Mouse (Mus musculus): ENCODE measurements around the gene Bin2.
A peak's percentile ranks its signal among the peaks of the same experiment; 100 is the strongest.

Gene Bin2

DNA sequence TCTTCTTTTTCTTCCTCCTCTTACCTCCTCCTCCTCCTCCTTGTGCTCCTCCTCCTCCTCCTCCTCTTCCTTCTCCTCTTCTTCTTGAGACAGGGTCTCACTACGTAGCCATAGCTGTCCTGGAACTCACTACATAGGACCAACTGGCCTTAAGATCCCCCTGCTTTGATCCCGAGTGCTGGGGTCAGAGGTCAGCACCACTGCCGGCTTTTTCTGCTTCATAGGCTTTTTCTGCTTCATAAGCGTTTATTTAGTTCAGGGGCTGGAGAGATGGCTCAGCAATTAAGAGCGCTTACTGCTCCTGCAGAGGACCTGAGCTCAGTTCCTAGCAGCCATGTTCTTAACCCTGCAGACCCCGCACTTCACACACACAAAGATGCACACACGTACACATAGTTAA lies 12.4 kb upstream of the Bin2 start:
- peak; percentile 73 for DNase-seq (ENCODE audit: low spot score)

GRCm38 (mm10) chr15:100680381-100680780 lies 11.0 kb upstream of the Bin2 start:
- DNase-seq (ENCODE audit: low spot score): no peak

DNA sequence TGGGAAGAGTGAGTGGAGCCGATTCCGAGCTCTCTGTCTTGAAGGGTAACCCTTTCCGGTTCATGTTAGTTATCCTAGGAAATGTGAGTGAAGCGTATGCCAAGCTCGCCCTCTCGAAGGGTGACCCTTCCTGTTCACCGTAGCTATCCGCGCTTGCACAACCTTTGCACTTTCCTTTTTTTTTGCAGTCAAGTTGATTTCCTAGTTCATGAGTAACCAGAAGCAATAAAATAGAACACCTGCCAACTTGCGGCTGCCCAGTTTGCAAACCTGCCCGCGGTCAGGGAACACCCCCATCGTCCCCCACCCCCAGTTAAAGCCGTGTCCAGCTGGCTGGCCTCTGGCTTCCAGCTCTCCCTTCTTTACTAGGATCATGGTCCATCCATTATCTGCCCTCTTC lies 9.7 kb upstream of the Bin2 start:
- DNase-seq (ENCODE audit: low spot score): peak; percentile 79

DNA sequence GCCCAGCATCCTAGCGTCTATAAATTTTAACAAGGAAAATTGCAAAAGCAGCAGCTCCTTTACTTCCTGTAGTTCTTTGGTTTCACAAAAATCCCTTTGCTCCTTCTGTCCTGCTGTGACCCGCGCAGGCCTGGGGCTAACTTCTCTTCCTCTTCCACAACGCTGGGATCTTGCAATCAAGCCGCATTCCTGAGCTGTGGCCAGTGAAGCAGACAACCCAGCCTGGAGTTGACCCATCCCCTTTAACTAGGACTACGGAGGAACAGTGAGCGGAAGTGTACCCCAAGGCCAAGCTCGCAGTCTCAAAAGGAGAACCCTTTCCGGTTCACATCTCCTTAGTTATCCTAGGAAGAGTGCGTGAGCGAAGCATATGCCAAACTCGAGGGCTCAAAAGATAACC lies 9.2 kb upstream of the Bin2 start:
- DNase-seq (ENCODE audit: low spot score): peak; percentile 46

DNA sequence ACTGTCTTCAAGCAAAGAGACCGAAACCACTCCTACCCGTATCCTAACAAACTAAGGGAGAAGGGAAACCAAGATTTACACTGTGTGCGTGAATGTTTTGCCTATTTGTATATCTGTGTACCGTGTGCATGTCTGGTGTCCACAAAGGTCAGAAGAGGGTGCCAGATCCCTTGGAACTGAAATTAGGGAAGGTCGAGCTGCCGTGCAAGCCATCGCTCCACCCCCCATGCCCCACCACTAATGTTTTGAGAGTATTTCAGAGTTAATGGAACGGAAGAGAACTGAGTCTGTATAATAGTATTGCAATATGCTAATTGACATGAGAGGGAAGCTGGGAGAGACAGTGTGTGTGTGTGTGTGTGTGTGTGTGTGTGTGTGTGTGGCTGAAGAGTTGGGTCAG lies 8.3 kb upstream of the Bin2 start:
- no peak for DNase-seq (ENCODE audit: low spot score)

GRCm38 (mm10) chr15:100676521-100676920 lies 7.2 kb upstream of the Bin2 start:
- DNase-seq (ENCODE audit: low spot score): no peak

DNA sequence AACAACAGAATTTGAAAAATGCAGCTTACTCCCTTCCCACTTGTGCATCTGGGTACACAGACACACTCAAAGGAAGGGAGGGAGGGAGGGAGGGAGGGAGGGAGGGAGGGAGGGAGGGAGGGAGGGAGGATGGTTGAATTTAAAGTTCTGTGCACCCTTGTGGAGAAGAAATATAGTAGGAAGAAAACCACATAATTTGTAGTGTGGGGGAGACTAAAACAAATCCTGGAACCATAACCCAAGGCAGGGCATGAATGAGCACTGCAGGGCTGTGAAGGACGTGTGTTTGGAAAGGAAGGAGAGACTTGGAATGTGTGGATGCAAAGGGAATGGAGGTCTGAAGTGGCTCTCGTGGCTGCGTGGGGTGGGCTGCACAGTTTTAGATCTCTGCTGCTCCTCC lies 6.1 kb upstream of the Bin2 start:
- no peak for DNase-seq (ENCODE audit: low spot score)

GRCm38 (mm10) chr15:100674566-100674965 lies 5.2 kb upstream of the Bin2 start:
- DNase-seq (ENCODE audit: low spot score): no peak

- DNase-seq (ENCODE audit: low spot score): peak; percentile 39
These were observed 4.4 kb upstream of the Bin2 start for GRCm38 (mm10) chr15:100673585-100674391.

- no peak for DNase-seq (ENCODE audit: low spot score)
These were observed 1.5 kb upstream of the Bin2 start for GRCm38 (mm10) chr15:100670833-100671232.

DNA sequence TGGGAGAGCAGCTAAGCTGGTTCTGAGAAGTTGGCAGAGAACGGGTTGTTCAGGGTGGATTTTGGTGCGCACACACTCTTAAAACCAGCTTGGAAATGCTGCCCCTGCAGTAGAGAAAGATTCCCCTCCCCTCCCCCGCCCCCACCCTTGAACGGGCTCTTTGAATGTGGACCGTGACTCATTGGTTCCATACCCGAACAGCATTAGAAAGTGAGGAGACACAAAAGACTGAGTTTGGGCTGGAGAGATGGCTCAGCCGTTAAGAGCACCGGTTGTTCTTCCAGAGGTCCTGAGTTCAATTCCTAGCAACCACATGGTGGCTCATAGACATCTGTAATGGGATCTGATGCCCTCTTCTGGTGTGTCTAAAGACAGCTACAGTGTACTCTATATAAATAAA lies 651 bp upstream of the Bin2 start:
- DNase-seq (ENCODE audit: low spot score): no peak

DNA sequence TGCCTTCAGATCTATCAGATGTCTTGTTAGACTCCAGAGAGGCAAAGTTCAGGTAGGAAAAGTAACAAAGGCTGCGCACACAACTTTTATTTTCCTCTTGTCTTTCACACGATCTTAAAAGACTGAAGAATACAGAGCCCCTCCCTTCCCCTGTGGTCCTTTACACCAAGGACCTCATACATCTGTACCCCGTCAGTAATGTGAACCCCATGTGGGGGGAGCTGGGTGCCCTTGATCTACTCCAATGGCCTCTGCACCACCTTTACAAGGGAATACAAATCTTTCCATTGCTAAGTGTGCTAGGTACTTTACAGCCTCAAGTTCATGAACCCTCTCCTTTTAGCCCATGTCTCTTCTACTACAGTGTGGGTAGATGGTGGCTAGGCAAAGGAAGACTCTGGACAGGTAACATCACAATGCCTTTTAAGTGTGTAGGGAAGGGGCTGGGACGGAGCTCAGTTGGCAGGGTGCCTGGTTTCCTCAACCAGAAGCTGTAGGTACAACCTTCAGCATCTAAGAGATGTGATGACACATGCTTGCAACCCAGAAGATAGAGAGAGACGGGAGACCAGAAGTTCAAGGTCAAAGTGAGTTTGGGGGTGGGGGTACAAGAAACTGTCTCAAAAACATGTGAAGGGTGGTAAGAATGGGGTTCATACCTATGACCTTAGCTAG lies 1.3 kb downstream of the Bin2 start:
- no peak for DNase-seq (ENCODE audit: low spot score)

DNA sequence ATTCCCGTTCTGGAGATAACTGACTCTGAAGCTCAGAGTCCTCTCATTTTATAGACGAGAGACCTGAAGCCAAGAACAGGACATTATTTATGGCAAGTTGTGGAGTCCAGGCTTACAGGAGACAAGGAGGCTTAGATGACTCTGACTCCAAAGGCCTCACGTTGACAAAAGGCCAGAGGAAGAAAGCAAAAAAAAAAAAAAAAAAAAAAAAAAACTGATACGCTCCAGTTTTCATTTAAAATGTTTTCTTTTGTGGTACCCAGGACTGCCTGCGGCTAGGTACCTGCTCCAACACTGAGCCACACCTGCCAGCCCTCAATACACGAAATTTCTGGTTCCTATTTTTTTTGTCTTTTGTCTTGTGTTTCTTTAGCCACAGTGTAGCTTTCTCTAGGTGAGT lies 1.9 kb downstream of the Bin2 start:
- no peak for DNase-seq (ENCODE audit: low spot score)

GRCm38 (mm10) chr15:100666851-100667250 lies 2.5 kb downstream of the Bin2 start:
- DNase-seq (ENCODE audit: low spot score): no peak

GRCm38 (mm10) chr15:100666219-100666696 lies 3.1 kb downstream of the Bin2 start:
- no peak for DNase-seq (ENCODE audit: low spot score)

- DNase-seq (ENCODE audit: low spot score): no peak
These were observed 3.7 kb downstream of the Bin2 start for GRCm38 (mm10) chr15:100665411-100666218.

DNA sequence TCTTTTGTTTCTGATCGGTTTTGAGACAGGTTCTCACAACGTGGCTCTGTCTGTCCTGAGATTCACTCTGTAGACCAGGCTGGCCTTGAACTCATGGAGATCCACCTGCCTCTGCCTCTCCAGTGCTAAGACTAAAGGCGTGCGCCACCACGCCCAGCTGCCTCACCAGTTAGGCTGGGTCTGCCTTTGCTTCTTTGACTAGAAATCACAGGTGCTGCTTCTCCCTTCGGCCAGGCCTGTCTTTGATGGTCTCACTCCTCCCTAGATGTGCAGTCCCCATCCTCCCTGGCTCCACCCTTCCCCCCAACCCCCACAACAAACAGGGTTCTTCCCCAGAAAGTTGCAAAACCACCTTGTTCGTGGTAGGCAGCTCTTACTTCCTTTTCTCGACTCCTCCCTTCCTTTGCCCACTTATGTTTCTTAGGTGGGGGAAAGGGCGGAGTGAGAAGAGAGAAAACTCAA lies 4.5 kb downstream of the Bin2 start:
- no peak for DNase-seq (ENCODE audit: low spot score)

DNA sequence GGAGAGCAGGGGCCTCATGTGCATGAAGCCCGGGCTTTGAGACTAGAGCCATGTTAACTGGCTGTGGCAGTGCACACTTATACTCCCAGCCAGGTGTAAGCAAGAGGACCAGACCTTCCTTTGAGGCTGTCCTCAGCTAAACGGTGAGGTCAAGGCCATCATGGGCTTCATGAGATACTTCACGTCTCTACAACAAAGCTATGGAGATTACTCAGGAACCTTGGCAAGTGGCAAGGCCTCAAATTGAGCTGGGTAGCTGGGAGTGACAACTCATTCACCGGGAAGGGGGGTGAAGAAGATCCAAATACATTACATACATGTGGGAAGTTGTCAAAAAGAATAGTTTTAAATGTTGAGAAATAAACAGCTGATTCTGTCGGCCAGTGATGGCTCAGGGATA lies 8.5 kb downstream of the Bin2 start:
- DNase-seq (ENCODE audit: low spot score): no peak

DNA sequence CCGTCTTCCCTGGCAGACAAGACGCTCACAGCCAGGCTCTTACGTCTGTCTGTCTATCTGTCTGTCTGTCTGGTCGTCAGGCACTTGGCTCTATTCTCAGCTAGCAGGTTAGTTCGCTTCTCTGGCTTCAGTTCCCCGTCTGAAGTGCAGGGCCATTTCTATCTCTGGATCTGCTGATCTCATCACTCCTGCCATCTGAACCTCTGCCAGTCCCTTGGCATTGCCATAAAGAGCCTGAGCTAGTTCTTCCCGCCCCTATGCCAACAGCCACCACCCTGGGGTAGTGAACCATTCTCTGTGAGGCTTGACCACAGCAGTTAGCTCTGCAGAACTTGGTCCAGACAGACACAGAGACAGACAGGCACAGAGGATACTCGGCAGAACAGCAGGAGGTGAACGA lies 9.0 kb downstream of the Bin2 start:
- DNase-seq (ENCODE audit: low spot score): no peak

DNA sequence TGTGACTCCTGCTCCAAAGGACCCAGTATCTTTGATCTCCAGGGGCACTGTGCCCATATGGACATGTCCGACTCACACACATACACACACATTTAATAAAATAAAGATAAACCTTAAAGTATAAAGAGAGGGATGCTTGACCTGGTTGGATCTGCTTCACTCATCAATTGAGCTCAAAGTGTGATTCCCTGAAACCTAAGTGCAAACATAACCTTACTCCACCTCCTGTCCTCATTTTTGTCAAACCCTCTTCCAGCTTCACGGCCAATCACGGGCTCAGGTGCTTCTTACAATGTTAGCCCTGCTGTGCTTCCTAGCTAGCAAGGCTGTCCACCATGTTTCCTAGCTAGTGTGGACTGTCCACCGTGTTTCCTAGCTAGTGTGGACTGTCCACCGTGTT lies 14.2 kb downstream of the Bin2 start:
- no peak for DNase-seq (ENCODE audit: low spot score)

GRCm38 (mm10) chr15:100654271-100654670 lies 15.1 kb downstream of the Bin2 start:
- DNase-seq (ENCODE audit: low spot score): no peak

- peak; percentile 84 for DNase-seq (ENCODE audit: low spot score)
These were observed 17.7 kb downstream of the Bin2 start for GRCm38 (mm10) chr15:100651610-100652009.

DNA sequence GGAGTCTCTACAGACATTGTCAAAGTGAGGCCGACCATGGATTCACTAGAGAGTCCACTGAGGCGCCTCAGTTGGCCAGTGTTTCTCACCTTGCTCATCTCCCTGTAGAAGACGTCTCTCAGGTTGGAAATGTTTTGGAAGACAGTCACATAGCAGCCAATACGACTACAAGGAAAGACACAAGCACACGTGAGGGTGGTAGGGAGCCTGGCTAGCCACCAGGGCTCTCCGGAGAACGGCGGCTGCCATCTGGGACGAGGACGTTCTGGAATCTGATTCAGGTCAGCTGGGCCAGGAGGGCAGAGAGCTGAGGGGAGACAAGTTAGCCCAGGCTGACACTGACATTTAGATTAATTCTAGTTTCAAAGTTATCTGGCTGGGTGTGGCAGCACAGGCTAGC lies 19.2 kb downstream of the Bin2 start:
- DNase-seq (ENCODE audit: low spot score): no peak

Measured in yolk sac, embryonic 10.5 days (tissue).